Mouse (Mus musculus) heart, adult 9 months (tissue): ENCODE measurements at regions not wholly inside any gene's neighbourhood (a gene's known extent, or its start where the extent isn't known, plus 50 kb on each side); places are given as distances from the start of the nearest gene placed in this dataset.
"Not testable (repeated sequence)": the region's sequence is repeated elsewhere in the genome, so short reads cannot be mapped to it uniquely, and the experiment has no call there.

Source experiments
- DNase-seq, 2 experiments: peaks; one replicate each; pipeline ENCODE4 v3.0.0; 2022; ENCODE audit warnings: low spot score in 2 of 2

DNA sequence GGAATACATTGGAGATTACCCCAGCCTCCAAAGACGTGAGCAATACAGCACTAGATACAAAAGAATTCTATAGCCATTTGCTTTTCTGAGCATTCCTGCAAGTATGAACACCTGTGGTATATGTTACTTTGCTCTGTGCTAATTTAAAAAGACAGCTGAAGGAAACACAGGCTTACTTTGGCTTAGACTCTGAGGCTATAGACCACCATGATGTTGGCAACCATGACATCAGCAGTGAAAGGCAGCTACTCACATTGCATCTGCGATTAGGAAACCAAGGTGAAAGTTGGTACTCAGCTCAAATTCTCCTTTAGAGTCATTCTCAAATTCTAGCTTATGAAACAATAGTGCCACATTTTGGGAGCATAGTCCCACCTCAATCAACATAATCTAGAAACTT, 451.4 kb upstream of the Tbl1xr1 start:
- no peak for DNase-seq

DNA sequence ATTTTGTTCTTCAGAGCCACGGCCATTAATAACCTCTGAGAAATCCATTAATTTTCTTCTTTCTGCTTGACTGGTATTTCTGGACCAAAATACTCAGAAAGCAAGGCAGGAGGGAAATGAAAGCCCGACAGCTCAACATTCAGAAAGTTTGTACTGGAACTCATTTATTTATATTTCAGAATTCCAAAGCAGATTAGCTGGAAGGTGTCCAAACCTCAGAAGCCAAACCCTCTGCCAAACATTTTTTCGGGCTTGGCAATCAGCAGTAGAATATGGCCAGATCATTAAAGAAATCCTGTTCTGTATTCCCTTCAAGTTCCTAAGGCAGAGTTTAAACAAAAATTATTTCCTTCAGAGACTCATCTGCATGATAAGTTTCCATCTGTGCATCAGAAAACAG, 450.4 kb upstream of the Tbl1xr1 start:
- peak; percentile 44 to 51 for DNase-seq

DNA sequence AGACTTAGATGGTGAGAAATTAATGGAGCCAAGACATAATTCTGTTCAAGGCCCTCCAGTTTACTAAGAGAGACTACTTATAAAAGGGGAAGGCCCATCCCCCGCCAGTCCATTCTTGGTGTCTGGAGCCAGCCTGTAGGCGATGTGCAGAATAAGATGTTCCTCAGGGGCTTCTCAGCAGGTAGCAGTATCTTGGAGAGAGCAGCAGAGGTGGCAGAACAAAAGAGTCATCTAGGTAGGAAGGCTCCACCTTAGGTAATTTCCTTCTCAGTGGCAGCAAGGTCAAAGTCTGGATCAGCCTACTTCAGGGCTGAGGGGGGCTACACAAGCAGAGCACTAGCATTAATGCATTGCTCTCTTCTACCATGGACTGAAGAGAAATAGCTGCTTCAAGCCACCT, 449.4 kb upstream of the Tbl1xr1 start:
- not testable (repeated sequence) for DNase-seq

DNA sequence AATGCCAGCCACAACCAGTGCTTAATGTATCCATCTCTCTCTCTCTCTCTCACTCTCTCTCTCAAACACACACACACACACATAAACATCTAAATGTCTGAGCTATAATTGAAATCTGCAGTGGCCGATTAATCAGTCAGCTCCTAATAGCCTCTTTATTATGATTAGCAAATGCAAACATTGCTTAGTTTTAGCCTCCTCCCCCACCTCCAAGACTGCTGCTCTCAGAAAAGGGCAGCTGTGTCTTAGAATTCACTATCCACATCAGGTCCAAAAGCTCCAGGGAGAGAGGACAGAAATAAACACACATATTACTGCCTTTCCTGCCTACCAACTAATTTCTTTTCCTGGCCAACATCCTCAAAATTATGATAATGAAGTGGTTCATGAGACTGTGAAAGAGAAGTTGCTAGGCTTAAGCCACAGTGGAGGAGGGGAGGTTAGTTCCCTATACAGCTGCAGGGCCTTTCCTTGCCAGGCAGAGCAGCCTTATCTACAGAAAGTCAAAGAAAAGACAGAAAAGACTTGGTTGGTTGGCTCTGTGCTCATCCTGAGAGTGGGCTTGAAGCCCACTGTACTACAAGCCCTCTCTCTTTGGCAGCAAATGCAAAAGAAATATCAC, 442.7 kb upstream of the Tbl1xr1 start:
- DNase-seq: peak; percentile 17 to 34

DNA sequence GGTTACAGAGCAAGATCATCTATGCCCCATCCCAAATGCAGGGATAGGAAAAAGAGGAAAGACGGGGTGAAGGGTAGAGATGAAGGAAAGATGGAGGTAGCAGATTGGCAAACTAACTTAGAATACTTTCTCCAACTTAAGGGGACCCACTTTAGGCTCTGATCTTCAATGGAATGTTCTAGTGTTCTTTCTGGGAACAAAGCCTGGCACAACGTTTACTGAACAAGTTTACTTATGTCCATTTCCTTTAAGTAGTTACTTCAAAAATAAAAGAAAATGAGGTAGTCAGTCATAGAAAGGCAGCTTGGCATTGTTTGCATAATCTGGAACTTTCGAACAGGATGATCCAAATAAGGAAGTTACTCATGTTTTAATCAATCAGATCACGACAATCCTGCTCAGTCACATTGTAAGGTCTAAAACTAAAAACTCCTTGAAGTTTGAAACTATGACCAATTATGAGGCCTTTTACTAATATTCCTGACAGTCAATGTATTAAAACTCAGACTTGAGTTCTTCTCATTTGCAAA, 441.7 kb upstream of the Tbl1xr1 start:
- DNase-seq: no peak

DNA sequence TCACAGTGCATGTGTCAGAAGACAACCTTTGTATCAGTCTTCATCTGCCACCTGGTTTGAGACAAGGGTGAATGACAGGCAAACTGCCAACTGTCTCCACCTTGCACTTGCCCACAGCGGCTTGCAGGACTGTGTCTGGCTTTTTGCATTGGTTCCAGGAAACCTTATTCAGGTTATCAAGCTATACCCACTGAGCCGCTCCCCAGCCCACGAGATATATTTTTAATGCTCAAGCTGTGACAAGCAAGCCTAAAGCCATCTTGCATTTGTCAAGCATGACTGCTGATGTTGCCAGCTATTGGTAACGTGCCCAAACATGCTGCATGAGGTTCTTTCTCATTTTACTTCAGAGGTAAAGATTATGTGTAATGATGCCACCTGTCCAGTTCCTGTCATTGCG, 437.6 kb upstream of the Tbl1xr1 start:
- DNase-seq: no peak

DNA sequence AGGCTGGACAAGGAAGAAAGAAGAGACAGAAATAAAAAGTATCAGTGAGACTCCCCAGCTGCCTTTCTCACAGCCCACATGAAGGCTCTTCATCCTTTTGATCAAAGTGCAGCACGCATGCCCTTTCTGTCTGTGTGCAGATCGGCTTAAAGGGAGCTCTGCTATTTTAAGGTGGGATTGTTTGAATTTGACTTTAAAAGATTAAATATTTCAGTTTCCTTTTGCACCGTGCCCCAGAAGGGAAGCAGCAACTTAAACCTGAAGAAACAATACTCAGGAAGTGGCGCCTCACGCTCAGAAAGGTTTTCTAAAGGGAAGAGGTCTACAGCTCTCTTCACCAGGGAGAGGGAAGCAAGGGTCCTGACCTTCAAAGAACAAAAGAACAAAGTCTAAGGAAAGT, 436.9 kb upstream of the Tbl1xr1 start:
- DNase-seq: no peak

DNA sequence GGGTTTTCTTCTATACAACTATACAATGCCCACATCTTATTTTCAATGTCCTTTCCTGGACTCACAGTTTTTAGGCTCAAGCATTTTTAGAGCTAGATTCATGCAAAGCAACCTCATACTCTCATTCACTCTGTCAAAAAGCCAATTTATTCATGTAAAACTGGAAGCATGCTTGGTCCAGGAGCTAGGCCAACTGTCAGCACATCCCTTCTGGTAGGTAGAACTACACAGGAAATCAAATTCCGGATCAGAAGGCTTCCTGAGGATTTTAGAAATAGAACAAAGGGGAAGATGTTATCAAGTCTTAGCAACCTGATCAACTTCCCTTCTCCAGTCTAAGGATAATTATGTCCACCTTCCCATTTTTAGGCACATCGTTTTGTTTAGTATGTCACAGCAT, 432.4 kb upstream of the Tbl1xr1 start:
- DNase-seq: peak; percentile 23 to 49

DNA sequence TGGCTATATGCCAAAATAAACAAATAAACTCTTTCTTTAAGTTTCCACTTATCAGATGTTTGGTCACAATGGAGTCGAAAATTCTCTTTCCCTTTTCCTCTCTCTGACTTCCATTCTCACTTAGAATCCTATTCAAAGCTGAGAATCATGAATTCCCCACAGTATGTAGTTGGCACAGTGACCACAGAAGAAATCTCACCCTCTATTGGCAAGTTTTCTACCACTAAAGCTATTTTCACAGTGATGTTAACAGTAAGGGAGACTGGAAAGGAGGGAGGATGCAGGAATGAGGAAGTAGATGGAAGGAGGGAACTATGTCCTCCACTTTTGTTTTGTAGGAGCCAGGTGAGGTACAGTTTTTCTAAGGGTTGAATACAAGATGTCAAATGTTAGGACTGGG, 431.2 kb upstream of the Tbl1xr1 start:
- no peak for DNase-seq

DNA sequence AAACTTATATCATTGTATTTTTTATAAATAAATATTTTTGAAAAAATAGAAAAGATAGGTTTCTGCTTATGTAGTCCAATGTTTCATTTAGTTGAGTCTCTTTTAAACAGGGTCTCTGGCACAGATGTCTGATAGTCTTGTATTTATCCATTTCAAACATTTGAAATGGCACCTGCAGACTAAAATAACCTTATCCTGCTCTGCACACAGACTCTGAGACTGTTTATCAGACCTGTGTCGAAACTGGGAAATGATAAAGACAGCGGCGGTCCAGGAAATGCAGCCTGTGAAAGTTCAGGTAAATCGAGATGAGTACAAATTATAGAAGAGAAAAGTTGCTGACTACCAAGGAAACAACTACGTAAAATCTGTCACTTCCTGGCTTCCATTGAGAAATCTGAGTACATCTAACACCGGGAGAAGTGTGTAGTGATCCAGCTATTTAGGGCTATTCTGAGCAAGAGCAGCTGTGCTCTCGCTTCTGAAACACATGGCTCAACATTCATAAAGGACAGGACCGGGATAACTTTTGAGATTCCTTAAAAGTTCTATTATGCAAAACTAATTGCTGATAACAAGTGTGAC, 426.5 kb upstream of the Tbl1xr1 start:
- no peak for DNase-seq

DNA sequence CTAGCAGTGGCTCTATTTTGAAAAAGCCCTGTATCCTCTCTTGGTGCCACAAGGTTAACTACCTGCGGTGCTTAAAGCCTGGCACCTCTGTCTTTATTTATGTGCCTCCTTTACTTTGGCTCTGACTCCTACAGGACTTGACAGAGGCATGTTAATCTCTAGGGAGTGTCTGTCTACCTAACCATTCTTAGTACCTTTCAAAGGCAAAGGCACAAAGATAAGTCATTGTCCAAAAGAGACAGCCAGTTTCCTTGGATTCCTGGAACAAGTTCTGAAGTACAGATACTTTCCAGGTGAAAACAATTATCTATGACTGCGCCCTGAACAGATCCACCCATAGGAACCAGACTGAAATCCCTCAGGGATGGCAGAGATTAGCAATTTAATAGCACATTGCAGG, 421.2 kb upstream of the Tbl1xr1 start:
- no peak for DNase-seq

DNA sequence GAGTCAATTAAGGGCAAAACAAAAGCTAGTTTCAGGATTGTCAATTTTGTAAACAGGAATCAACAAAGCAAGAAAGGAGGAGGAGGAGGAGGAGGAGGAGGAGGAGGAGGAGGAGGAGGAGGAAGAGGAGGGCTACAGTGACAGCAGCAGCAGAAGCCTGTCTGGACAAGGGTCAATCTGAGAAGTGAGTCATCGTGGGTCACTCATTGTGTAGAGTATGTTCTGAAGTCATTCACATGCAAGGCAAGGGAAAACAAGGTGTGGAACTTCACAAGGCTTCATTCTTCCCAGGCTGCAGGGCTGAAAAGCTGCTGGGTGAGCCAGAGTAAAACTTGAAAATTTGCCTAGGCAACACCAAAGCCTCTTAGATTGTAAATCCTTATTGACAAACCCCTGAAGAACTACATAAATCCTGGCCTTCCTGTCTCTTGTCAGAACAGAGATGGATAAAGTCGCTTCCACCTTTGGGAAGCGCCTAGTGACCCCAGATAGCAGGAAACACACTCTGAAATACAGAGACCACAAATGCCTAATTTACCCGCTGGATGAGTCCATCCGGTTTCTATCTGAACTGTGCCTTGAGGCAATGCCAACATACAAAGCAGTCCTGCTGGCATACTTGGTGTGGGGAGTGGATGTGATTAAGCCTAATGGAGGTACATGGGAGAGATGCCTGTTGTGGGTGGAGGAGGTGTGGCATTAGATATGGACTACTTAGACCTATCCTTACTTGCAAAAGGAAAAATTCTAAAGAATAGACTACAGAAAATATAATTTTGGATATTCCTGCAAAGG, 408.9 kb upstream of the Tbl1xr1 start:
- no peak for DNase-seq

DNA sequence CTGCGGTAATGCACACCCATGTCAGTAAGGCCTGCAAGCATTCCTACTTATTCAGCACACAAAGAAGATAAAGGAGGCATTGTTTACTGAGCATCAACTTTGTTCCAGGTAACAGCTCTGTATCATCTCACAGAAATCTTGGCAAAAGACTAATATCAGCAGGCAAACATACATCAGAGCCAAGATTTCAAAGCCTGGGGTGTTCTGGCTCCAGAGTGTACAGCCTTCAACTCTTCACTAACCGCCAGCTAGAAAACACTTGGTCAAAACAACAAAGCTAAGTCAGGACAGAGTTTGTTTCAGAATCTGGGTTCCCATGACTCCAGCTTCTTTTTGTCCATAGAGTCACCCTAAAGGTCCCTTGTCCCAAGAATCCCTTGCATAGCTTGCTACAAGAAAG, 404.6 kb upstream of the Tbl1xr1 start:
- no peak for DNase-seq

DNA sequence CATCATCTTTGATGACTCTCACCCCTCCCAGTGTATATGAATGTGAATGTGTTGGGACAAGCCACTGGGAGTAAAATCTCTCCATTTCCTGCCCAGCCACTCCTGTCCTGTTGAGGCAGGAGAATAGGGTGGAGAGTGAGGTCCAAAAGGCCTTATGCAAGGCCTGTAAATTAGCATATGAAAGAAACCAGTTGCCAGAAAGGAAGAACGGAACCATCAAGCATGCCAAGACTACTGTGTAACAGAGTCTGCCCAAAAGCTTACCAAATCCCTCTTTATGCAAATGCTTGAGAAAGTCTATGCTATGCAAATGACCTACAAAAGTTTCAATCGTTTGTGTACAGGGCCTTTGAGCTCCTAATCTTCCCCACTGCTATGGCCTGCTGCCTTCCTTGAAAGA, 404.0 kb upstream of the Tbl1xr1 start:
- DNase-seq: no peak

DNA sequence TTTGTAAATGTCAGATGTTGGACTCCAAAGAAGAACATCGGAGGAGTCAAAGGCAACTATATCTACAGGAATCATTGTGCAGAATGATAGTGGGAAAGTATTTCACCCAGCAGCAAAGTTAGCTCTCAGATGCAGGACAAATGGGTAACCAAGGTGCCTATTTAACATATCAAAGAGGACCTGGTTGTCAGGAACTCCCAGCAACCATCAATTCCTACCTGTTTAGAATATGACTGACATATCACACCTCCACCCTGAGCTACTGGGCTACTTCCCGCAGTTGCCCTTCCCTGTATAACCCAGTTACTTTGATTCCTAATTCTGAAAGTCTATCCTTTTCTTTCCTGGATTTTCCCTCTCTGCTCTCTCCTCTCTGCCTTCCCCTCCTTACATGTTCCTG, 403.0 kb upstream of the Tbl1xr1 start:
- DNase-seq: no peak

DNA sequence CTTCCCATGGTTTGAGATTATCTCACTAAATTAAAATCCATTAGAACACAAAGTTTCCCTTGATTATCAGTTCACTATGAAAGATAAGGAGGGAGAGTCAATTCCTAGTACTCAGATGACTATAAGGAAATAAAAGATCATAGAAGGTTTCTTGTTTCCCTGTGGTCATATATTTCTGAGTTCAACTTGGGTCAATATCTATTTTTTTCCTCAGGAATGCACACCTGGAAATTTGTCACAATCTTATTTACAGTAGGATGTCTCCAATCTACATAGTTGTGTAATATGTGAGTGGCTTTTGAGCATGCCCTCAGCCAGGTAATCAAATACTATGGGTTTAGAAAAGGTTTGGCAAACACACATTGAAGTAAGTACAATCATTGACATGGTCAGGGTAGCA, 398.2 kb upstream of the Tbl1xr1 start:
- no peak for DNase-seq

DNA sequence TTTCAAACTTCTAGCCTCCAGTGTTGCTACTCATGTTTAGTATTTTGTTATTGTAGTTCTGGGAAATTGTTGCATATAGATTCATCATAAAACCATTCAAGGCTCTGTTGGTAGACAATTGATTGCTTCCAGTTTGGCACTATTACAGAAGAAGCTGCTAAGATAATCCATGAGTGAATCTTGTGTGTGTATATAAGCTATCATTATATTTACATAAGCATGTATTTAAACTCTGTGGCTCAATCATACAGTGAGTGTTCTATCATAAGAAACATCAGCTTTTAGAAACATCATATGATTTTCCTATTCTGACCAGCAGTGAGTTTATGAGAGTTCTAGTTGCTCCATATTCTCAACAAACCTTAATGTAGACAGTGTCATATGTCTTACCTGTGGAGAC, 397.7 kb upstream of the Tbl1xr1 start:
- DNase-seq: no peak

DNA sequence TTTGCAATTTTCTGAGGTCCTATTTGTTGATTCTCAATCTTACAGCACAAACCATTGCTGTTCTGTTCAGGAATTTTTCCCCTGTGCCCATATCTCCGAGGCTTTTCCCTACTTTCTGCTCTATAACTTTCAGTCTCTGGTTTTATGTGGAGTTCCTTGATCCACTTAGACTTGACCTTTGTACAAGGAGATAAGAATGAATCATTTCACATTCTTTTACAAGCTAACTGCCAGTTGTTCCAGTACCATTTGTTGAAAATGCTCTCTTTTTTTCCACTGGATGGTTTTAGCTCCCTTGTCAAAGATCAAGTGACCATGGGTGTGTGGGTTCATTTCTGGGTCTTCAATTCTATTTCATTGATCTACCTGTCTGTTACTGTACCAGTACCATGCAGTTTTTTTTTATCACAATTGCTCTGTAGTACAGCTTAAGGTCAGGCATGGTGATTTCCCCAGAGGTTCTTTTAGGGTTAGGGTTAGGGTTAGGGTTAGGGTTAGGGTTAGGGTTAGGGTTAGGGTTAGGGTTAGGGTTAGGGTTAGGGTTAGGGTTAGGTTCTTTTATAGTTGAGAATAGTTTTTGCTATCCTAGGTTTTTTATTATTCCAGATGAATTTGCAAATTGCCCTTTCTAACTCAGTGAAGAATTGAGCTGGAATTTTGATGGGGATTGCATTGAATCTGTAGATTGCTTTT, 378.3 kb upstream of the Tbl1xr1 start:
- DNase-seq: not testable (repeated sequence)

DNA sequence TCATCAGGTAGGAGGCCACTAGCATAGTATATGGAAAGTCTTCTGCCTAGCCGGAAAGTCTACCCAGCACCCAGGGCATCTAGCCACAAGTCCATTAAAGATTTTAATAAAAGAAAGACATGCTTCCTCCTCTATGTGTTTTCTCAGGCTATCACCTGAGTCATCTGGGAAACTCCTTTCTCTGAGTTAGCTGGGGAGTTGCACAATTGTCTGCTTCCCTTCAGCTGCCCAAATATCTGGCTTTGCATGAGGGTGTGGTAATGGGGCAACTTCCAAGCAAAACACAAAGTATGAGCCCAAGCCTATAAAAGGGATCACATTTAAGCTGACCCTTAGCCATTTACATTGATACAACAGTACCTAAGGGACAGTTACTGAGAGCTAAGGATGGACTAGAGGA, 376.9 kb upstream of the Tbl1xr1 start:
- DNase-seq: no peak

DNA sequence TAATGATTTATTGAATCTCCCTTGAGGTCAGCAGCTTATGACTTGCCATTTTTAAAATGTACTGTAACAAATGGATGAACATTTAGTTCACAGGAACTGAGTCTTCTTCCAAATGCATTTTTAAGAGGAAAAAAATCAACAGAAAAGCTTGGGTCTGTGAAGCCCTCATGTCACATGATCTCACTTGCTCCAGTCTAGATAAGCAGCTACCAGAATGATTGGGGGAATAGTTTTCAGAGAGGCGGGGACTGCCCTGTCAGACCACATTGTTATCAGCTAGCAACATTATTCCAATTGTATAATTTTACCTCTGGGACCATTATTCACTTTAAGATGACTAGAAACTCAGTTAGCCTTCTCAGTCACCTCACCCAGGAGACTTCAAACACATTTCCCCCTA, 376.1 kb upstream of the Tbl1xr1 start:
- no peak for DNase-seq

DNA sequence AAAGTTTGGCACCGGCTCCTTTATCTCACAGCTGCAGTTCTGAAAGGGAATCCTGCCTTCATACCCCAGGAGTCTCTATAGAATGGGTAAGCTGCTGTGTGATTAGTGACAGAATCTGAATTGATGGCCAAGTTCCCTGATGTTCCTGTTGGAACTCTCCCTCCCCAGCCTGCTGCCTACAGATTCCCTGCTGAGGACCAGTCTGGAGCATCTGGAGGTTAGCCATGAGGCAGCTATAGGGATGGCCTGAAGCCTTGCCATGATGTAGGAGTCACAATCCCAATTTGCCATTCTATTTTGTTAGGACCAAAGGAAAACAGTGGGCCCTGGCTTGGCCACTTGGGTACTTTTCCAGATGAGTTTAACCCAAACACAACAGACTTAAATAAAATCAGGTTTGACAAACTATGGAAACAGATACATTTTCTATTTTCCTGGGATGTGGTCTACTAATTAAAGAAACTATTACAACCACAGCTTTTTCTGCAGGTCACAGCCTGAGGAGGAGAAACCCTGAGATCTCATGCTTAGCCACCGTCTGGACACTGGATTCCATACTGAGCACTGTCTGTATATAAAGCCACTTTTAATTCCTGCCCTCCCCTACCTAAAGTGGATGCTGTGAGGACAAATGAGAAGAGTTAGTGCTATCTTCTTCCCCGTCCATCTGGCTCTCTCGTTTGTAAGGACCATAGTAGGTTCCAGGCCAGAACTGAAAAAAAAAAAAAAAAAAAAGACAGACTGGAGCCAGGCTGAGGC, 349.5 kb upstream of the Tbl1xr1 start:
- DNase-seq: no peak

DNA sequence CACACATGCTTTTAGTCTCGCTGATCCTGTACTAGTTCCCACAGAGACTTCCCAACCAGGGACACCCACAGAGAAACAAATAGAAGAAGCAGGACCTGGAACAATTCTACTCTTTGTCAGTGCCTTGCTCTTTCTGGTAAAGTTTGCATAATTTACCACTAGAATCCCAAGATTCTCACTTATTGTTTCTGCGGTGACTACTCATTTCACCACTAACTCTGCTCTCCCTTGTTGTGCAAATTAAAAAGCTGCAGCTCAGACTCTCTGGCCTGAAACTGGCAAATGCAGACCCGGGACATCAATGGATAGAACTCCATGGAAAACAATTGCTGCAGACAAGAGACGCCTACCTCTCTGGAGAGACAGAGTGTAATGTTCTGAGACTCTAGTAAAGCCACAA, 348.4 kb upstream of the Tbl1xr1 start:
- no peak for DNase-seq
